Mouse (Mus musculus) MEL (cell line): ENCODE data around the gene Pcx. TPM values are rescaled to one million over a fixed set of nuclear protein-coding genes. Genes with fewer than 3 reads are reported as not detected.

Source experiments
- DNase-seq: peaks from one replicate; pipeline ENCODE4 v3.0.0; 2011; ENCODE audit warnings: low read depth, low spot score
- H3K27ac ChIP-seq: 2 replicates; pipeline ENCODE4 v1.5.1; 2012; ENCODE audit warnings: low read depth, mild to moderate bottlenecking, control low read depth, low read length, moderate library complexity; ENCODE audit not compliant: control insufficient read depth
- H3K27me3 ChIP-seq, 2 experiments: fragments of 150-350 bp in 1 of 2; sonication (generic) in 1 of 2; 2 replicates each; pipeline ENCODE4 v1.6.1; 2012; ENCODE audit warnings: low read length in 2 of 2, mild to moderate bottlenecking in 2 of 2, improper control_type of control experiment in 1 of 2, moderate library complexity in 1 of 2; ENCODE audit not compliant: insufficient read depth in 2 of 2, control insufficient read depth in 1 of 2
- H3K36me3 ChIP-seq, 2 experiments: 2 replicates each; pipeline ENCODE4 v1.6.1; 2012 to 2014; ENCODE audit warnings: low read length in 2 of 2, improper control_type of control experiment in 1 of 2, inconsistent platforms in 1 of 2, mild to moderate bottlenecking in 1 of 2; ENCODE audit not compliant: insufficient read depth in 2 of 2, control insufficient read depth in 1 of 2
- H3K4me1 ChIP-seq, 2 experiments: fragments of 150-350 bp in 1 of 2; sonication (generic) in 1 of 2; 2 replicates each; pipeline ENCODE4 v1.6.1; 2012; ENCODE audit warnings: low read length in 2 of 2, improper control_type of control experiment in 1 of 2, mild to moderate bottlenecking in 1 of 2; ENCODE audit not compliant: insufficient read depth in 2 of 2, control insufficient read depth in 1 of 2
- H3K4me3 ChIP-seq, 2 experiments: fragments of 150-350 bp in 1 of 2; sonication (generic) in 1 of 2; 2 replicates each; pipeline ENCODE4 v1.5.1; 2012; ENCODE audit warnings: low read depth in 2 of 2, low read length in 2 of 2, mild to moderate bottlenecking in 2 of 2, moderate library complexity in 2 of 2, control low read depth in 1 of 2, improper control_type of control experiment in 1 of 2; ENCODE audit not compliant: control insufficient read depth in 1 of 2, insufficient read depth in 1 of 2
- H3K79me2 ChIP-seq: 2 replicates; pipeline ENCODE4 v1.6.1; 2012; ENCODE audit warnings: mild to moderate bottlenecking, low read length, moderate library complexity; ENCODE audit not compliant: control insufficient read depth, poor library complexity, insufficient read depth
- H3K9ac ChIP-seq: 2 replicates; pipeline ENCODE4 v1.6.1; 2012; ENCODE audit warnings: low read depth, mild to moderate bottlenecking, control low read depth, low read length, moderate library complexity; ENCODE audit not compliant: control insufficient read depth, poor library complexity, severe bottlenecking
- H3K9me3 ChIP-seq: fragments of 150-350 bp; sonication (generic); replicated peaks from 2 replicates; pipeline ENCODE4 v1.6.1; 2012; ENCODE audit warnings: mild to moderate bottlenecking, low read length, improper control_type of control experiment, moderate library complexity; ENCODE audit not compliant: insufficient read depth
- BHLHE40 ChIP-seq: IDR thresholded peaks from 2 replicates; pipeline ENCODE4 v1.6.1; 2012; ENCODE audit warnings: low read depth, mild to moderate bottlenecking, inconsistent platforms, low read length, improper control_type of control experiment, borderline replicate concordance
- CHD2 ChIP-seq: IDR thresholded peaks from 2 replicates; pipeline ENCODE4 v1.6.1; 2011; ENCODE audit warnings: low read length, improper control_type of control experiment
- CTCF ChIP-seq, 3 experiments: IDR thresholded peaks in 2 of 3; conservative IDR thresholded peaks in 1 of 3; 2 replicates each; pipeline ENCODE4 v1.5.1; 2011 to 2012; ENCODE audit warnings: low read length in 3 of 3, low read depth in 2 of 3, mild to moderate bottlenecking in 2 of 3, improper control_type of control experiment in 1 of 3, inconsistent platforms in 1 of 3, mixed read lengths in 1 of 3, moderate library complexity in 1 of 3; ENCODE audit not compliant: control insufficient read depth in 1 of 3, insufficient read depth in 1 of 3, poor library complexity in 1 of 3, severe bottlenecking in 1 of 3
- ETS1 ChIP-seq: IDR thresholded peaks from 2 replicates; pipeline ENCODE4 v1.6.1; 2012; ENCODE audit warnings: low read depth, mild to moderate bottlenecking, inconsistent platforms, low read length, improper control_type of control experiment, moderate library complexity
- HCFC1 ChIP-seq: IDR thresholded peaks from 2 replicates; pipeline ENCODE4 v1.6.1; 2012; ENCODE audit warnings: low read depth, mild to moderate bottlenecking, inconsistent platforms, low read length, improper control_type of control experiment, moderate library complexity
- KAT2A ChIP-seq: conservative IDR thresholded peaks from 2 replicates; pipeline ENCODE4 v1.6.1; 2012; ENCODE audit warnings: low read depth, low read length, improper control_type of control experiment, inconsistent platforms
- MAX ChIP-seq: IDR thresholded peaks from 2 replicates; pipeline ENCODE4 v1.6.1; 2011; ENCODE audit warnings: low read length, improper control_type of control experiment
- MAZ ChIP-seq: IDR thresholded peaks from 2 replicates; pipeline ENCODE4 v1.6.1; 2012; ENCODE audit warnings: low read depth, mild to moderate bottlenecking, inconsistent platforms, low read length, improper control_type of control experiment
- POLR2AphosphoS2 ChIP-seq: IDR thresholded peaks from 2 replicates; pipeline ENCODE4 v1.6.1; 2011; ENCODE audit warnings: low read length, improper control_type of control experiment
- POLR2AphosphoS5 ChIP-seq: IDR thresholded peaks from 2 replicates; pipeline ENCODE4 v1.6.1; 2012; ENCODE audit warnings: low read depth, borderline replicate concordance, mild to moderate bottlenecking, inconsistent platforms, low read length, moderate library complexity, mixed read lengths
- RAD21 ChIP-seq: IDR thresholded peaks from 2 replicates; pipeline ENCODE4 v1.6.1; 2011; ENCODE audit warnings: mild to moderate bottlenecking, low read depth, low read length, improper control_type of control experiment
- SMC3 ChIP-seq: IDR thresholded peaks from 2 replicates; pipeline ENCODE4 v1.6.1; 2011; ENCODE audit warnings: low read depth, low read length, improper control_type of control experiment
- TAL1 ChIP-seq: IDR thresholded peaks from 2 replicates; pipeline ENCODE4 v1.6.1; 2012; ENCODE audit warnings: mild to moderate bottlenecking, inconsistent platforms, low read length, moderate library complexity, mixed read lengths
- TBP ChIP-seq: IDR thresholded peaks from 2 replicates; pipeline ENCODE4 v1.8.0; 2011; ENCODE audit warnings: low read depth, low read length, improper control_type of control experiment
- USF1 ChIP-seq: IDR thresholded peaks from 2 replicates; pipeline ENCODE4 v1.6.1; 2014; ENCODE audit warnings: low read depth, mild to moderate bottlenecking, inconsistent platforms, low read length, improper control_type of control experiment, moderate library complexity
- ZC3H11A ChIP-seq: IDR thresholded peaks from 2 replicates; pipeline ENCODE4 v1.6.1; 2012; ENCODE audit warnings: low read depth, mild to moderate bottlenecking, inconsistent platforms, low read length, improper control_type of control experiment
- ZKSCAN1 ChIP-seq: IDR thresholded peaks from 2 replicates; pipeline ENCODE4 v1.6.1; 2012; ENCODE audit warnings: low read depth, mild to moderate bottlenecking, inconsistent platforms, low read length, improper control_type of control experiment, moderate library complexity
- ZNF384 ChIP-seq: IDR thresholded peaks from 2 replicates; pipeline ENCODE4 v1.6.1; 2012; ENCODE audit warnings: low read depth, mild to moderate bottlenecking, inconsistent platforms, low read length, improper control_type of control experiment
- polyA plus RNA-seq, 2 experiments: library from polyadenylated mRNA; stranded (reverse) in 1 of 2; unstranded in 1 of 2; fragments of >175 nt in 1 of 2; fragments of >200 nt in 1 of 2; gene quantifications; 2 replicates each; pipeline versions ENCODE4 v1.2.1 to v1.2.4; 2012; ENCODE audit warnings: low replicate concordance in 2 of 2, low read depth in 1 of 2; ENCODE audit not compliant: insufficient read length in 2 of 2, insufficient read depth in 1 of 2, missing spikeins in 1 of 2
- total RNA-seq: library from RNA; depleted of rRNA; stranded (reverse); fragments of 300-350 nt; gene quantifications from 2 replicates; pipeline ENCODE4 v1.2.3, GENCODE M21; 2012

Pcx gene
- total and polyA plus RNA-seq, 3 experiments = 7.2 to 7.9 TPM; not detected in 1

DNA sequence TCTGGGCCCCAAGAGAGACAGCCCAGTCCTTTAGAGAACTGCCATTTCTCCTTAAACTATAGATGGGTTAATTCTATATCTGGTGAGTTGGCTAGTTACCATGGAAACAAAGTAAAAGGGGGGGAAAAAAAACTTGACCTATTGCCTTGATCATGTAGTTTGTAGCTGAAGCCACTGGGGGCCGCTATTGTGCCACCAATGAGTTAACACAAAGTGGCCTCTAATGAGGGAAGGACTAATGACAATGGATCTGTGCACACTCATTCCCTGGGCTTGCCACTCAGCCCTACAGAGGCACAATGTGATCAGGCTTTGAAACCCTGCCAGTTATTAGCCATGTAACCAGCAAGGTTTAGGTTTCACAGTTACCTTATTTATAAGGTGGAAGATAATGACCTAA, 118.5 kb downstream of the Pcx start:
- peaks cover 0 to 6% of the 10 kb centered on the region in 2 experiments; a peak in 2 of 4 replicates for H3K36me3 ChIP-seq
- H3K9ac ChIP-seq = no peak overlapping the region
- H3K27me3 ChIP-seq = no peaks in the 10 kb centered on the region
- TF ChIP-seq POLR2AphosphoS5 = no peak
- peak; percentile 68 for TF ChIP-seq SMC3
- 0 out of 2 replicates have a peak, but pooled peaks have one; percentile 12 for TF ChIP-seq POLR2AphosphoS2
- peak; percentile 36 for TF ChIP-seq ZC3H11A
- TF ChIP-seq BHLHE40 = no peak
- no peak for TF ChIP-seq TBP
- no peak for TF ChIP-seq TAL1
- peak; percentile 62 to 73 (median 63) for TF ChIP-seq CTCF (IDR thresholded peaks at IDR 0.05 in 2 of 3, conservative IDR thresholded peaks at IDR 0.05 in 1 of 3; ENCODE audit: control insufficient read depth in 1 of 3, insufficient read depth in 1 of 3, low read depth in 2 of 3, low read length in 3 of 3, poor library complexity in 1 of 3, severe bottlenecking in 1 of 3)
- TF ChIP-seq ZNF384 = no peak
- TF ChIP-seq RAD21 = peak; percentile 70
- no peak for TF ChIP-seq ZKSCAN1
- TF ChIP-seq ETS1 = no peak
- peak; percentile 53; the same call in 1 of the 2 replicates for TF ChIP-seq MAZ
- H3K27ac ChIP-seq = no peak overlapping the region
- H3K4me3 ChIP-seq = no peak overlapping the region
- H3K9me3 ChIP-seq = no peaks in the 10 kb centered on the region
- peak; percentile 82 for DNase-seq
- peaks cover 0 to 13% of the 10 kb centered on the region in 2 experiments; a peak in 3 of 4 replicates for H3K4me1 ChIP-seq
- H3K79me2 ChIP-seq = peaks cover 18% of the 10 kb centered on the region

DNA sequence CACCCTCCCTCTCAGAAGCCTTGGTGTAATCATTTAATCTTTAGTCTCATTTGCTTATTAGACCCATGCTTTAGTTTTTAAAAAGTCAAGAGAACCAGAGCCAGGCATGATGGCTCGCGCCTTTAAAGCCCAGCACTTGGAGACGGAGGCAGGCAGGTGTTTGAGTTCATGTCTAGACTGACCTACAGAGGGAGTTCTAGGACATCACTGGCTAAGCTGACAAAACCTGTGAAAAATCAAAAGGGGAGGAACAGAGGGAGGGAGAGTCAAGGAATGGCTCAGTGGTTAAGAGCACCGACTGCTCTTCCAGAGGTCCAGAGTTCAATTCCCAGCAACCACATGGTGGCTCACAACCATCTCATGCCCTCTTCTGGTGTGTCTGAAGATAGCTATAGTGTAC, 125.7 kb downstream of the Pcx start:
- H3K9me3 ChIP-seq = no peaks in the 10 kb centered on the region
- H3K79me2 ChIP-seq = no peaks in the 10 kb centered on the region
- H3K9ac ChIP-seq = no peak overlapping the region
- no peaks in the 10 kb centered on the region for H3K4me1 ChIP-seq
- H3K27me3 ChIP-seq = no peaks in the 10 kb centered on the region
- no peak overlapping the region for H3K27ac ChIP-seq
- TF ChIP-seq USF1 = no peak
- no peak for TF ChIP-seq ZC3H11A
- no peak for TF ChIP-seq ETS1
- no peak for TF ChIP-seq RAD21
- TF ChIP-seq ZKSCAN1 = no peak
- TF ChIP-seq HCFC1 = no peak
- no peak for TF ChIP-seq KAT2A
- no peak for TF ChIP-seq MAX
- no peak for TF ChIP-seq CHD2
- H3K36me3 ChIP-seq = no peaks in the 10 kb centered on the region
- H3K4me3 ChIP-seq = no peak overlapping the region
- DNase-seq = no peak
